In the genomic region with DNA sequence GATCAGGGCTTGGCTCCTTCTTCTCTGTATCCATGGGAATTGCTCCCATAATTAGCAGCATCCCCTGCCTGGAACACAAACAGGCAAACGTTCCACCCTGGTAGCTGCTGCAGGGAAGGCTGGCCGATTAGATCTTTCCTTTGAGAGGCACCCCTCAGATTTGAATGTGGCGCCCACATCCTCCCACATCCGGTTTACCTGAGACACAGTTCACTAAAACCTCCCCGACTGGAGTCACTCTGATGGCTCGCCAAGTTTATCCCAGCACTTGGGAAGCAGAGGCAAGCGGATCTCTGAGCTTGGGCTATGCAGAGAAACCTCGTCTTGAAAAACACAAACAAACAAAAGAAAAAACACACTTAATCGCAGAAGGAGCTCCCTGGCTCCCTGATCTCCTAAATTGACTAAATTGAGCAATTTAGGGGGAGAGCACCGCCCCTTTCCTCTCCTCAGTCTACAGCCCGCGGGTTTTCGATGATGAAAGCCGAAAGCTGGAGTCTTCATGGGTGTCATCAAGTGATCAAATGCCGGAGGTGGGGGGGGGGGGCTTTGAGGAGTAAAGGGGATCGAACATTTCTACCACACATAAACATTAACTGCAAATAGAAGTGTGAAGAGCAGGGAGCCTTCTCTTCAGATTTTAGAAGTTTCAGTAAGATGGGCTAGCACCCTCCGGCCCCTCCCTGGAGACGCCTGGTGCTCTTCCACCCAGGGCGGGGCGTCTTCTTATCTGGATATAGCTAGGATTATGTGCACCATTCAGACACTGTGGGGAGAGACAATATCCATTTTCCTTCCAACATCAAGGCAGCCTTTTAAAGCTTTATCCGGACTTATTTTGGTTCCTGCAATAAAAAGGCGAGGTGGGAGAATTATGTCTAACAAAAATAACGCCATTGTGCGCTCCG, we compare ENCODE assay signal across 9 mouse cellular contexts. TPM values are rescaled to one million over a fixed set of nuclear protein-coding genes. Genes with fewer than 3 reads are reported as not detected.
DNase-seq lines count a peak whose midpoint lies in the region; ATAC-seq lines count a peak whose summit lies in the region.
"Had no signal": no experiment of that assay in that cellular context is flagged by ENCODE, and none has a peak within 500 bp of the region (broad histone marks: within the 10 kb centered on the region; RNA-seq: fewer than 3 reads in every experiment).

No protein-coding gene starts in this region.

- peak overlapping the region; percentile 42; the same call in 1 of the 2 replicates for H3K27ac ChIP-seq in heart, embryonic 10.5 days
- H3K27ac ChIP-seq in midbrain, embryonic 13.5 days: no peak overlapping the region
- no peak overlapping the region for H3K27ac ChIP-seq in midbrain, embryonic 16.5 days (ENCODE audit: low read length)
- H3K27ac ChIP-seq: hindbrain, postnatal 0 days had no signal

- H3K4me3 ChIP-seq in heart, embryonic 10.5 days: peak overlapping the region; percentile 40
- no peak overlapping the region for H3K4me3 ChIP-seq in midbrain, embryonic 13.5 days (replicated peaks)
- no peak overlapping the region for H3K4me3 ChIP-seq in midbrain, embryonic 16.5 days (ENCODE audit: low read depth, low read length)

- peak overlapping the region; percentile 23 for H3K4me2 ChIP-seq in midbrain, embryonic 13.5 days (replicated peaks)
- no peak overlapping the region for H3K4me2 ChIP-seq in midbrain, embryonic 16.5 days (ENCODE audit: low read length)

- H3K36me3 ChIP-seq in heart, embryonic 10.5 days: no peaks in the 10 kb centered on the region
- no peaks in the 10 kb centered on the region for H3K36me3 ChIP-seq in midbrain, embryonic 13.5 days
- H3K36me3 ChIP-seq in midbrain, embryonic 16.5 days (ENCODE audit: control insufficient read depth, insufficient read depth, low read length): no peaks in the 10 kb centered on the region

- ATAC-seq in midbrain, embryonic 13.5 days: no peak
- ATAC-seq in midbrain, embryonic 16.5 days: no peak
- no peak for ATAC-seq in monocyte, adult 5-6 weeks (replicated peaks; ENCODE audit: insufficient number of reproducible peaks, low FRiP score, low TSS enrichment, poor library complexity, severe bottlenecking)
- ATAC-seq: hindbrain, postnatal 0 days had no signal

- peaks cover 22% of the 10 kb centered on the region for H3K4me1 ChIP-seq in heart, embryonic 10.5 days
- peaks cover 21% of the 10 kb centered on the region for H3K4me1 ChIP-seq in midbrain, embryonic 13.5 days (replicated peaks)
- peaks cover 2% of the 10 kb centered on the region; the same call in 1 of the 2 replicates for H3K4me1 ChIP-seq in midbrain, embryonic 16.5 days (ENCODE audit: control insufficient read depth, insufficient read depth, low read length)

- no peak overlapping the region; the same call in 1 of the 2 replicates for H3K9ac ChIP-seq in midbrain, embryonic 13.5 days (replicated peaks)
- H3K9ac ChIP-seq in midbrain, embryonic 16.5 days (ENCODE audit: low read depth, low read length): no peak overlapping the region

- H3K27me3 ChIP-seq in heart, embryonic 10.5 days (ENCODE audit: insufficient read depth, poor library complexity, severe bottlenecking): peaks cover 3% of the 10 kb centered on the region; the same call in 1 of the 2 replicates
- H3K27me3 ChIP-seq in midbrain, embryonic 13.5 days: peaks cover 10% of the 10 kb centered on the region; the same call in 1 of the 2 replicates
- no peaks in the 10 kb centered on the region for H3K27me3 ChIP-seq in midbrain, embryonic 16.5 days (ENCODE audit: control insufficient read depth, insufficient read depth, low read depth, low read length)

- H3K9me3 ChIP-seq in heart, embryonic 10.5 days: no peaks in the 10 kb centered on the region
- H3K9me3 ChIP-seq in midbrain, embryonic 13.5 days: no peaks in the 10 kb centered on the region
- no peaks in the 10 kb centered on the region for H3K9me3 ChIP-seq in midbrain, embryonic 16.5 days (replicated peaks; ENCODE audit: control insufficient read depth, low read length, poor library complexity, severe bottlenecking)

- 26% methylated on average over 25 of the region's 25 CpGs for WGBS in heart, embryonic 10.5 days
- 34% methylated on average over 25 of the region's 25 CpGs for WGBS in midbrain, embryonic 13.5 days
- WGBS in midbrain, embryonic 16.5 days: 28% methylated on average over 25 of the region's 25 CpGs

- no peak for DNase-seq in heart, embryonic 10.5 days (ENCODE audit: low spot score)
- DNase-seq in heart, adult 18-20 months: no peak
- DNase-seq in kidney, postnatal 36 days: peak; percentile 17 to 43
- peak; percentile 54 for DNase-seq in thymus, postnatal 10 days (ENCODE audit: low spot score in 2 of 2)
- DNase-seq in retina, postnatal 1 day: no peak

RNA-seq across cellular contexts. Expression of a gene that starts 59.5 kb away (rescaled TPM):
- polyA plus RNA-seq in heart, embryonic 10.5 days (2016; fragmentation: Nextera tagmentation; extraction: Ambion mirVana): 31.1 and 39.9 TPM in 2 replicates
- total RNA-seq in heart, adult 18-20 months (2021): 1 to 10 TPM; 4.4 to 6.2 TPM
- 19.0 and 19.2 TPM in 2 replicates for polyA plus RNA-seq in midbrain, embryonic 13.5 days (2015; fragmentation: Nextera tagmentation; extraction: Ambion mirVana)
- polyA plus RNA-seq in midbrain, embryonic 16.5 days (2015; fragmentation: Nextera tagmentation; extraction: Ambion mirVana): 21.9 and 22.2 TPM in 2 replicates
- 122 to 151 TPM (median 138 TPM) in 3 replicates for total RNA-seq in monocyte, adult 5-6 weeks (2017)

Comparison
In these comparisons a context has a peak if more than half of its experiments do, and no peak if none do; other contexts are left out.
1. DNase-seq: peak in kidney, postnatal 36 days (2 of 2) and thymus, postnatal 10 days (2 of 2); none in heart, embryonic 10.5 days (single experiment), heart, adult 18-20 months (0 of 2) and retina, postnatal 1 day (single experiment).